Mouse (Mus musculus) macrophage (primary cell): ENCODE data around the gene Gm20431. TPM values are rescaled to one million over a fixed set of nuclear protein-coding genes. Genes with fewer than 3 reads are reported as not detected.

ENCODE experiments used
- H3K27ac ChIP-seq: fragments of 350-480 bp; formaldehyde crosslinking; 2 replicates; pipeline ENCODE4 v1.9.0; 2021
- H3K36me3 ChIP-seq: fragments of 350-480 bp; formaldehyde crosslinking; 2 replicates; pipeline ENCODE4 v1.9.0; 2021; ENCODE audit errors: inconsistent target
- H3K4me3 ChIP-seq: fragments of 350-480 bp; formaldehyde crosslinking; 2 replicates; pipeline ENCODE4 v1.9.0; 2021; ENCODE audit errors: inconsistent target
- H3K79me2 ChIP-seq: fragments of 350-480 bp; formaldehyde crosslinking; 2 replicates; pipeline ENCODE4 v1.9.0; 2021; ENCODE audit errors: inconsistent target
- WGBS: methylation state at CpG from one replicate; pipeline ENCODE4 v1.1.7; 2026; ENCODE audit warnings: inconsistent platforms; ENCODE audit not compliant: missing documents; 5-methylcytosine and 5-hydroxymethylcytosine counted together
- polyA plus RNA-seq: library from polyadenylated mRNA; stranded (reverse); fragments of 250-400 nt; gene quantifications from 3 replicates; pipeline ENCODE4 v1.2.4, GENCODE M21; 2018; ENCODE audit warnings: inconsistent platforms

The Gm20431 gene
- polyA plus RNA-seq, 1 experiment from 2014 or later = not detected

DNA sequence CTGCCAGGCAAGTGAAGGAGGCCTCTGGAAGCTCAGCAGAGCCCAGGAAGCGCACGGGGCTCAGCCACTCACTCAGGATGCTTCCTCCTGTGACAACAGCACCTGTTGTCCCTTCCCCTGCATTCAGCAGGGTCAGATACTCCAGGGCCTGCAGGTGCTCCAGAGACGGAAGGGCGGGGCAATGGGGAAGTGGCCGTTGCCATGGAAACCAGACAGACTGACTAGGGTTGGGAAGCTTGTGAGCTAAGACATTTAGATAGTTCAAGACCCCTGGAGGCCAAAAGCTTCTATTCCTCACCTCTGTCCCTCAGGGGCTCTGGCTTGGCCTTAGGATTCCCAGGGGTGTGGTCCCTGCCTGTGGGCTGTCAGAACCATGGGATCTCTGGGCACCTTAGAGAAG, 82.8 kb downstream of the Gm20431 start:
- Histone ChIP-seq H3K4me3 (no peak overlapping the region), H3K79me2 (no peaks in the 10 kb centered on the region), H3K36me3 (no peaks in the 10 kb centered on the region), H3K27ac (no peak overlapping the region)
- 43% methylated on average over 5 of the region's 5 CpGs for whole genome bisulfite sequencing

DNA sequence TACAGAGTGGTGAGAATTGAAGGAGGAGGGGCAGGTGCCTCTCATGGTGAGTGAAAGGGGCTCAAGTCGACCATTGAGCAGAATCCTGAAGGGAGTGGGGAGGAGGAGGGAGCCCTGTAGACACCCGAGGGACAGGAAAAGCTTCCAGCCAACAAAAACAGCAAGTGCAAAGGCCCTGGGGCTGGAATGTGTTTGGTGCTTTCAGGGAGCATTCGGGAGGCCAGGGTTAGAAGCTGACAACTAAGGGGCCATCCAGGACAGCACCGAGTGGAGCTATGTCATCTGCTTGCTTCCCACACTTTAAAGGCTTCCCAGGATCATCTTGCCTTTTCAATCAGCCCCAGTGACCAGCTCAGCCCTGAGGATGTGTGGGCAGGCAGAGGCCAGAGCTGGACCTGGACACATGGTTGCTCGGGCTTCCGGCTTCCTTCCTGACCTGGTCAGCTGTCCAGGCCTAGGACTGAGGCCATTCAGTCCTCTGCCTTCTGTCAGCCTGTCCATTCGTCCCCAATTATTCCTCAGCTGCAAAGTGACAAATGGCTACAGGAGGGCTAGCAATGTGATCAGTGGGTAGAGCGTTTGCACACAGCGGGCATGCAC, 84.0 kb downstream of the Gm20431 start:
- WGBS = 84% methylated on average over 9 of the region's 9 CpGs
- Histone ChIP-seq H3K79me2 (no peaks in the 10 kb centered on the region), H3K4me3 (no peak overlapping the region), H3K27ac (no peak overlapping the region), H3K36me3 (no peaks in the 10 kb centered on the region)

DNA sequence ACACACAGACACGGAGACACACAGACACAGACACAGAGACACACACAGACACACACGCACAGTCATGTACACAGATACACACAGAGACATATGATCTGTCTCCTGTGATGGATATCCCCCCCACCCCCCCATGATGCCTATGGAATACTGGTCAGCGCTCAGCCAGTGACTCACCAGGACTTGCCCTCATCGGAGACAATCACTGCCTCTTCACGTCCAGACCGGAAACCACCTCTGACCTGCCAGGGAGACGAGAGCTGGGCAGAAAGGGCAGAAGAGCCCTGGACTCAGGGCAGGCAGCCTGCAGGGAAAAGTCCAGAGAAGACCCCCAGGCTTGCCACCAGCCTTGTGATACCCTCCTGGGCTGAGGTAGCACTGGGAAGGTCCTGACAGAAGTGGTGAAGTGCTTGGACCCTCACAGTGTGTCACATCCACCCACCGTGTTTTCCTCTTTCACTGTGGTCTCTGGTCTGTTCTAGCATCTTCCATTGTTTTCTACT, 85.1 kb downstream of the Gm20431 start:
- Histone ChIP-seq H3K27ac (no peak overlapping the region), H3K4me3 (no peak overlapping the region), H3K79me2 (no peaks in the 10 kb centered on the region), H3K36me3 (no peaks in the 10 kb centered on the region)
- WGBS = 96% methylated on average over 3 of the region's 8 CpGs

DNA sequence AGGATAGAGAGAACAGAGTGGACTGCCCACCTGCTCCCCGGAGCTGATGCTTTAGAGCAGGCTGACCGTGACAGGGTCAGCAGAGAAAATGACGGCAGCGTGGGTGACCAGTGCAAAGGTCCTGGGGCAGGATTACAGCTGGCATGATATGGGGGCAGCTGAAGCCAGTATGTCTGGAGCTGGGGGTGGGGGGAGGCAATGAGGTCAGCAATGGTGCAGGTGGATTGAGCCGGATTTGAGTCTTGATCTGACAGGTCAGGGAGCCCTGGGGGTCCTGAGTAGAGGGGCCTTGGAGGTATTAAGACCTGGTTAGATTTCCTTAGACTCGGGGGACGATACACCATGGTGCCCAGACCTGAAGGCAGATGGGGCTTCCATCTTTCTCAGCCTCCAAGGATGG, 85.7 kb downstream of the Gm20431 start:
- Histone ChIP-seq H3K27ac (no peak overlapping the region), H3K36me3 (no peaks in the 10 kb centered on the region), H3K79me2 (no peaks in the 10 kb centered on the region), H3K4me3 (no peak overlapping the region)
- 94% methylated on average over 7 of the region's 7 CpGs for WGBS

DNA sequence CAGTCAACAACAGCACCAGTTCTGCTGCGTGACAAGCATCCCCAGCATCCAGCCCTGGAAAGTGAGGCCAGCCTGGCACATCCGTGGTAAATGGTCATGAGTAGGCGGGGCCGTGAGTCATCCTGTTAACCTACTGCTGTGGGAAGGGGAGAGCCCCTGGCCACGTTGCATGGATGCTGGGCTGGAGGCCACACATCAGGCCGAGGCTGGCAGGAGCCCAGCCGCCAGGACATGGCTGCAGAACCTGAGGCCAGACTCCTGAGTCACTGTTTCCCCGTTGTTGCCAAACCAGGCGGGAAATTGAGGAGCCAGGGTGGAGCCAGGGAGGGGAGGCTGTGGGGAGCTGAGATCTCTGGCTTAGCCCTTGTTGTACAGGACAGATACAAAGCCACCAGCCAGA, 86.5 kb downstream of the Gm20431 start:
- WGBS = 59% methylated on average over 9 of the region's 9 CpGs
- H3K79me2 ChIP-seq = no peaks in the 10 kb centered on the region
- no peaks in the 10 kb centered on the region for H3K36me3 ChIP-seq
- no peak overlapping the region for H3K27ac ChIP-seq
- H3K4me3 ChIP-seq = no peak overlapping the region

DNA sequence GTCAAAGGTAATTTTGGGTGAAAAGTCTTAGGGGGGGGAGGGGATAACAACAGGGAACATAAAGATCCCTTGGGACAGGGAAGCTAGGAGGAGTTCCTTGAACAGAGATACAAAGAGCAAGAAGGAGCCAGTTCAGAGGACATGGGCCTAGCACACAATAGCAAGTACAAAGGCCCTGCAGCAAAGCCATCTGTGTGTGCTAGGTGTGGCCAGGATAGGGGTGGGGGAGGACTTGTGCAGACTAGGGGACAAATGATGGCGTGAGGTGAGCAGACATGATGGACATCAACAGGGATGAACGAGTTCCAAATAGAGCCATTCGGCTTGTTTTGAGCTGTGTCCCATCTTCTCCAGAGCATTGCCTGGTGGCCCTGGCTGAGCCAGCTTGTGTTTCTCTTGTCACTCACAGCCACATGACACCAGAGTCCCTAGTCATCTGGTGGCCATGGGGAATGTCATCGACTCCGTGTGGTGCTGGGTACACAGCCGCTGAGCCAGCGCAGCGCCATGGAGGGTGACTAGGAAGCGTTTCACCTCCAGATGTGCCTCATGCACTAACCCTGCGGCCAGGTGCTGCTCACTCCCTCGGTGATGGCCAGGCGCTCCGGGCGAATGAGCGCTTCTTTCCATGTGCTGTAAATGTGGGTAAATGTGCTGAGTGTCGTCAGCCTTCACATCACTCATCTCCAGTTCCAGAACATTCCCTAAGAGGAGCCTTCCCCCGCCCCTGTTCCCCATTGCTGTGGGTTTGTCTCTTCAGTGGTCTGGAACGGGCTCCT, 89.7 kb downstream of the Gm20431 start:
- H3K27ac ChIP-seq = no peak overlapping the region
- WGBS = 90% methylated on average over 17 of the region's 18 CpGs
- H3K4me3 ChIP-seq = no peak overlapping the region
- no peaks in the 10 kb centered on the region for H3K79me2 ChIP-seq
- no peaks in the 10 kb centered on the region for H3K36me3 ChIP-seq

DNA sequence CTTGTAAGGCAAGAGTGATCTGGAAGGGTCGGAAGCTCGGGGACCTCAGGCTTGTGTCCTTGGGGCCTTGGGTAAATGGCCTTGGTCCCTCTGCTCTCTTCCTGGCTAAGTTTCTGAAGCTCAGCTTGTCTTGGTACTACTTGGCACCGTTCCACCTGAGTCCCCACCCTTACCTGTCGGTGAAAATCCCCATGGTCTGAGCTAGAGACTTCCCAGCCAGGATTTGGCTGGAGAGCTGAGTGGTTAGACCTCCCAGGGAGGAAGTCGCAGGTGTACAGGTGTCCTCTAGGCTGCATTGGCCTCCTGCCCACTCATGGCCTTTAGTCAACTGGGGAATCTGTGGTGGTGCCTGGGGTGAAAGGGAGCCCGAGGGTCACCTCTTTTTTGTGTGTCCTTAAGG, 90.5 kb downstream of the Gm20431 start:
- Histone ChIP-seq H3K27ac (no peak overlapping the region), H3K36me3 (no peaks in the 10 kb centered on the region), H3K79me2 (no peaks in the 10 kb centered on the region), H3K4me3 (no peak overlapping the region)
- 88% methylated on average over 6 of the region's 6 CpGs for WGBS

DNA sequence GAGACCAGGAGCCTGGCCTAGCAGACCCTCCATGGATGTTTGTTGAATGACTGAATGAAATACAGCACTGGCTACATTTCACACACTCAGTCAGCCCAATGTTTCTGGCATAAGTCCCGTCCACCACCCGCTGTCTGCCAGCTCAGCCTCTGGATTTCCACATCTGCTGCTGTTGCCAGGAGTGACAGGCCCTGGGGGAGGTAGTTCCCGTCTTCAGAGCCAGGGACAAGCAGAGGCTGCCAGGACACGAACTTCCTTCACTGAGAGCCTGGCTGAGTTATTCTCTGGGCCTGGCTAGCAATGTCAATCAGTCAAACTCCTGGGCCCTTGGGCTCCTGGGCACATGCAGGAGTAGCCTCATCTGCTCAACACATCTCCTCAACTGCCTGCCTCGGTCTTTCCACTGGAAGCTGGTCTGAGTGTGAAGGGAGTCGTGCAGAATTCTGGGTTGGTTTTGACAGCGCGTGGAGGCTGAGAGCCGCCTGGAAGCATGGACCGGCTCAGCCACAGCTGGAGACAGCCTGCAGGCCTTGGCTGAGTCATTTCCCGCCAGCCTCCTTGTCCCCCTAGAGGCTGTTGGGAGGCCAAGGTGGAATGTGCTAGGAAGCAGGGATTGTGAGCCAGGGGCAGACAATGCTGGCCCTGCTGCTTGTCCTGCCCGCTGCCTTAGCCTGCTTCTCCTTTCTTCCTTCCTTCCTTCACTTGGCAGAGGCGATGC, 91.2 kb downstream of the Gm20431 start:
- 68% methylated on average over 13 of the region's 13 CpGs for WGBS
- no peak overlapping the region for H3K27ac ChIP-seq
- H3K79me2 ChIP-seq = no peaks in the 10 kb centered on the region
- no peak overlapping the region for H3K4me3 ChIP-seq
- no peaks in the 10 kb centered on the region for H3K36me3 ChIP-seq

DNA sequence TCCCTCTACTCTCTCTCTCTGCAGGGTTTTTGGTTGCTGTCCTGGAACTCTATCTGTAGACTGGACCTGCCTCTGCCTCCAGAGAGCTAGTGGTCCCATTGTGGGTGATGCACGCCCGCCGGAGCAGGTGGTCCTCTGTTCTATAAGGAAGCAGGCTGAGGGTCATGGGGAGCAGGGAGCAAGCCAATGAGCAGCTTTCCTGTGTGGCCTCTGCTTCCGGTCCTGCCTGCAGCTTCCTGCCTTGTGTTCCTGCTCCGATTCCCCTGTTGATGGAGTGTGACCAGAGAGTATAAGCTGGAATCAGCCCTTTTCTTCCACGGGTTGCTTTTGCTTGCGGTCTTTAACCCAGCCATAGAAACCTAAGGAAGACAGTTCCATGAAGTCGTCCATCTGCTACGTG, 93.2 kb downstream of the Gm20431 start:
- H3K4me3 ChIP-seq = no peak overlapping the region
- H3K27ac ChIP-seq = no peak overlapping the region
- H3K79me2 ChIP-seq = no peaks in the 10 kb centered on the region
- 90% methylated on average over 9 of the region's 9 CpGs for WGBS
- no peaks in the 10 kb centered on the region for H3K36me3 ChIP-seq

DNA sequence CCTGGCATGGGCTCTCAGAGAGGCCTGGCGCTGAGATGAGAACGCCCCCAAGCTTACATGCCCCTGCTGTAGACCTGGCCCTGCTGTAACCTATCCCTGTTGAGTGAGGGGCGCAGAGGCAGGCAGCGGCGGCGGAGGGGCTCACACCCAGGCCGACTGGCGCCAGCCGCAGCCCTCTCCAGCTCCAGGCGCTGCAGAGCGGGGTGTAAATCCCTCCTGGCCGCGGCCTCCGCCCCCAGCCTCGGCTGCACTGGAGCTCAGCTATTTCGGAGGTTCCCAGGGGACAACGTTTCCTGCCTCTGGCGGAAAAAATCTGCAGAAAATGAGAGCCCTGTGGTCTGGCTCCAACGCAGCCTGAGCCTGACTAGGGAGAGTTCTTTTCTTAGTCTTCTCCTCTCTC, 95.6 kb downstream of the Gm20431 start:
- no peak overlapping the region for H3K4me3 ChIP-seq

DNA sequence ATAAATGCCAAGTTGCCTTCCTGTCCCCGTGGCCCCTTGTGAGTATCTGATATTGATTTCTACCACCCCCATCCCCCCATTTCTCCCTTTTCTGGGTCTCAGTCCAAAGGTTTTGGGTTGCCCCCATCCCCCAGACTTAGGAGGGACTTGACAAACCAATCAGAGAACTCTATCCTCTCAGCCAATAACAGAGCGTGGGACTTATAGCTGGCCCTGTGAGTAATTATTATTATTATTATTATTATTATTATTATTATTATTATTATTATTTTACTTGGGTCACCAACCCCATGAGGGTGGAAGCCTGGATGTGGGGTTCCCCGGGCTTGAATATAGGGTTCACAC, 96.0 kb downstream of the Gm20431 start:
- Histone ChIP-seq H3K27ac (no peak overlapping the region), H3K36me3 (no peaks in the 10 kb centered on the region), H3K4me3 (no peak overlapping the region), H3K79me2 (no peaks in the 10 kb centered on the region)
- 97% methylated on average over 3 of the region's 3 CpGs for WGBS

More for the DNA sequence above, 95.6 kb downstream of the Gm20431 start:
- Histone ChIP-seq H3K27ac (no peak overlapping the region), H3K79me2 (no peaks in the 10 kb centered on the region), H3K36me3 (no peaks in the 10 kb centered on the region)
- WGBS = 64% methylated on average over 16 of the region's 19 CpGs

DNA sequence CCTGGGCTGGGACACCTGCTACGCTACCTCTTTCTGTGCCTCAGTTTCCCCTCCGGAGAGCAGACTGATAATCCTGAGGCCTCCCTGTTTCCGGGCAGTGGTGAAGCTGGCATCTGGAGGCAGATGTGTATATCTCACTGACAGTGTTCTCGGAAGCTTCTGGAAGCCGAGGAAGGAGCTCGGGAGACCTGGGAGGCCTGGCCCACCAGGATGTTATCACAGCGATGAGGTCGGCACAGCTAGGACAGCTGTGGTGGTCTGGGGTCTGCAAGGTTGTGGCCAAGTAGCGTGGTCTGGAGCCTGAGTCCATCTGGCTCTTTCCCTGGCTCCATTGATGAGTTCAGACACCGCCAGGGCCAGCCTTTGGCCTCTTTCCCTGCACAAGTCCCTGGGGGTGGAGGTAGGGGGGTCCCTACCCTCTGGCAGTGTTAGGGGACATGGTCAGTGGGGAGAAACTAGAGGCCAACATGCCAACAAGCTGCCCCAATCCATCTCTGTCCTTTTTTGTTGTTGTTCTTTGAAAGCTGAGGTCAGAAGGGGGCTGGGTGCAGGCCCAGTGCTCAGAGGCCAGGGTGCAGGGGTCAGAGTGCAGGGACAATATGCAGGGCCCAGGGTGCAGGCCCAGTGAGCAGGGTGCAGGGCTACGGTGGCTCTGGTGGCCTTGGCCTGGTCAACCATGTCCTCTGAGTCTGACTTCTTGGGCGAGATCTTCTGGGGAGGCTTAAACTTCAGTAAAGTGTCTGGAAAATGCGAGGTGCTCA, 96.6 kb downstream of the Gm20431 start:
- Histone ChIP-seq H3K4me3 (no peak overlapping the region), H3K36me3 (no peaks in the 10 kb centered on the region), H3K27ac (no peak overlapping the region), H3K79me2 (no peaks in the 10 kb centered on the region)
- WGBS = 92% methylated on average over 8 of the region's 13 CpGs

DNA sequence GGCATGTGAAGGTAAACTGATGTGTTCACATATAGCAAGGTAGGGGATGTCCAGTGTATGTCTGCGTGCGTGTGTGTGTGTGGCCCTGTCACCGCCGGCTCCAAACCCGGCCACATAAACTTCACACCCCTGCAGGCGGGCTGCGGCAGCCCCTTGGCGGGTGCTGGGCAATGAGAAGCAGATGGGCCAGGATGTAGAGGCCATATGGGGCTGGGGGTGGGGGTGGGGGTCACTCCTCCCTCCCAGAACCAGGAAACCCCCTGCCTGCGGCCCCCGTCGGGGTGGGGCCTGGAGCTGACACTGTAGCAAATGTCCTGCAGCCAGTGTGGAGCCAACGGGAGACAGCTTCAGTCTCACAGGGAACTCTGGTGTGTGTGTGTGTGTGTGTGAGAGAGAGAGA, 97.6 kb downstream of the Gm20431 start:
- Histone ChIP-seq H3K36me3 (no peaks in the 10 kb centered on the region), H3K27ac (no peak overlapping the region), H3K79me2 (no peaks in the 10 kb centered on the region), H3K4me3 (no peak overlapping the region)
- WGBS = 80% methylated on average over 10 of the region's 12 CpGs

DNA sequence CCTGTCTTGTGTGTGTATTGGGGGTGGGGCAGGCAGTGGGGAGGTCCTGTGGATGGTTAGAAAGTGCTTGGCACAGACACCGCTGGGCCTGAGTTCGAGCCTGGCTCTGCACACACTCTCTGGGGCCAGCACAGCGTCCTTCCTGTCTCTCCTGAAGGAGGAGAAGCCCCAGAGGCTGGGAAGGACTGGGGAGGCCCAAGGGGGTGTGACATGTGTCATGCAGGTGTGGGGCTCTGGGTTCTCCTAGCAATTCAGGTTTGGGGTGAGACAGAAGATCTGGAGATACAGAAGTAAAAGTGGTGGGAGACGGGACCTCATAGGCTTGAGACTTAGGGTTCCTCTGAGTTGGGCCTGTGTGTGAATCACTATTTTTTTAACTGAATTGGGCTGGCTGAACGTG, 98.3 kb downstream of the Gm20431 start:
- WGBS = 84% methylated on average over 5 of the region's 5 CpGs
- no peaks in the 10 kb centered on the region for H3K79me2 ChIP-seq
- no peaks in the 10 kb centered on the region for H3K36me3 ChIP-seq
- no peak overlapping the region for H3K27ac ChIP-seq
- H3K4me3 ChIP-seq = no peak overlapping the region
